Mouse (Mus musculus) small intestine, adult 2 months (tissue): Measurements from ENCODE around the gene Gskip.

ENCODE experiments used
- CTCF ChIP-seq: fragments of 200-500 bp; IDR thresholded peaks from 2 replicates; pipeline ENCODE4 v1.5.1; 2012; ENCODE audit warnings: low read depth, mild to moderate bottlenecking, control low read depth, inconsistent platforms, low read length, moderate library complexity, mixed read lengths; ENCODE audit not compliant: insufficient replicate concordance, insufficient read length; ENCODE audit errors: extremely low read depth
- POLR2A ChIP-seq: fragments of 200-500 bp; IDR thresholded peaks from 2 replicates; pipeline ENCODE4 v1.6.1; 2012; ENCODE audit warnings: low read depth, mild to moderate bottlenecking, control low read depth, inconsistent platforms, low read length, moderate library complexity

DNA sequence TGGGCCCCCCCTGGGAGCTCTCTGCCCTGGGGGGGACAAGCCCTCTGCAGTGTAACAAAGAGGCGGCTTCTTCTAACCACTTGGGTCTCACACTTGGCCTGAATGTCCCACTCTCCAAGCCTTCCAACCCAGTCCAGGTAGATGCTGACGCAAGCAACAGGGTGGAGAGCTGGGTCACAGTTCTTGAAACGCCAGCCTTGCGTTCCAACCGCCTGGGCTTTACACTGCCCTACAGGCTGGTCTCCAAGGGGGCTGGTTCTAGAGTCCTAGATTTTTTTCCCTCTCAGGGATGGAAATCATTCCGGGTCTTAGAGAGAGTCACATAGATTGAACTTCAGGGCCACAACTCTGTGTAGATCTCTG, 51.2 kb downstream of the Gskip start:
- TF ChIP-seq CTCF (no peak), POLR2A (no peak)
